Mouse (Mus musculus): ENCODE data around the gene Mrps33.

- TF ChIP-seq GATA1 (IDR thresholded peaks at IDR 0.05; ENCODE audit: borderline replicate concordance, low read length) (no peak), FLI1 (IDR thresholded peaks at IDR 0.05; ENCODE audit: low read length) (no peak)
Observed at GRCm38 (mm10) chr6:39783521-39783920, 27.3 kb downstream of the Mrps33 start.
